In genomic region chr1:62713021-62713676, GRCm38 (mm10) we compare ENCODE assay signal across 28 mouse cellular contexts. TPM values are rescaled to one million over a fixed set of nuclear protein-coding genes. Genes with fewer than 3 reads are reported as not detected.
A peak's percentile ranks its signal among the peaks of the same experiment; 100 is the strongest.
DNase-seq lines count a peak whose midpoint lies in the region; ATAC-seq and TF ChIP-seq lines count a peak whose summit lies in the region.
"Had no signal": no experiment of that assay in that cellular context is flagged by ENCODE, and none has a peak within 500 bp of the region (broad histone marks: within the 10 kb centered on the region; RNA-seq: fewer than 3 reads in every experiment).

No protein-coding gene starts in this region.

- TF ChIP-seq POLR2A in myocyte (IDR thresholded peaks at IDR 0.05; ENCODE audit: insufficient read length, low read depth) = no peak

- H3K27me3 ChIP-seq in neural tube, embryonic 12.5 days (replicated peaks) = peaks cover 2% of the 10 kb centered on the region
- no peaks in the 10 kb centered on the region for H3K27me3 ChIP-seq in myocyte (ENCODE audit: control insufficient read depth, insufficient read depth, insufficient read length)
- no peaks in the 10 kb centered on the region; the same call in 1 of the 2 replicates for H3K27me3 ChIP-seq in midbrain, embryonic 16.5 days (ENCODE audit: control insufficient read depth, insufficient read depth, low read depth, low read length)

- TF ChIP-seq CTCF in gastrocnemius, adult 2 months (IDR thresholded peaks at IDR 0.05) = no peak

- ATAC-seq in neural tube, embryonic 12.5 days (ENCODE audit: low FRiP score, low read depth) = no peak
- ATAC-seq in midbrain, embryonic 16.5 days = no peak
- ATAC-seq: intestine, embryonic 16.5 days; liver, embryonic 12.5 days had no signal

- H3K79me2 ChIP-seq in myocyte (ENCODE audit: control insufficient read depth, insufficient read depth) = peaks cover 60% of the 10 kb centered on the region

- H3K9me3 ChIP-seq in neural tube, embryonic 12.5 days = no peaks in the 10 kb centered on the region
- no peaks in the 10 kb centered on the region for H3K9me3 ChIP-seq in midbrain, embryonic 16.5 days (replicated peaks; ENCODE audit: control insufficient read depth, low read length, poor library complexity, severe bottlenecking)
- H3K9me3 ChIP-seq: embryonic facial prominence, embryonic 12.5 days; heart, embryonic 13.5 days; limb, embryonic 13.5 days; liver, embryonic 12.5 days had no signal

- H3K36me3 ChIP-seq in neural tube, embryonic 12.5 days = no peaks in the 10 kb centered on the region
- H3K36me3 ChIP-seq in myocyte (ENCODE audit: control insufficient read depth, insufficient read depth) = no peaks in the 10 kb centered on the region
- no peaks in the 10 kb centered on the region for H3K36me3 ChIP-seq in midbrain, embryonic 16.5 days (ENCODE audit: control insufficient read depth, insufficient read depth, low read length)
- H3K36me3 ChIP-seq: embryonic facial prominence, embryonic 12.5 days; heart, embryonic 13.5 days; limb, embryonic 13.5 days; liver, embryonic 12.5 days had no signal

- no peak overlapping the region for H3K9ac ChIP-seq in neural tube, embryonic 12.5 days
- no peak overlapping the region for H3K9ac ChIP-seq in midbrain, embryonic 16.5 days (ENCODE audit: low read depth, low read length)
- H3K9ac ChIP-seq: embryonic facial prominence, embryonic 12.5 days; heart, embryonic 13.5 days; limb, embryonic 13.5 days; liver, embryonic 12.5 days had no signal

- DNase-seq in gastrocnemius, adult 2 months = no peak
- DNase-seq in gastrocnemius, postnatal 25 days = no peak
- no peak for DNase-seq in neural tube, embryonic 10.5 days (ENCODE audit: extremely low spot score, low spot score)
- no peak for DNase-seq in lung, postnatal 36 days
- no peak for DNase-seq in spleen, postnatal 14 days (ENCODE audit: low spot score in 2 of 2)
- DNase-seq: adrenal gland, postnatal 25 days; B cell, adult 2 months; cerebellum, adult 11 months; cerebellum, postnatal 14 days; gastrocnemius, postnatal 10 days; heart, adult 2 months; heart, postnatal 14 days; kidney, adult 9 months; kidney, postnatal 25 days; lung, adult 18-20 months; lung, postnatal 10 days; spleen, adult 18-20 months; thymus, postnatal 36 days had no signal

- peak overlapping the region; percentile 7; the same call in 1 of the 2 replicates for H3K4me2 ChIP-seq in neural tube, embryonic 12.5 days (replicated peaks)
- H3K4me2 ChIP-seq in myocyte (ENCODE audit: low read depth) = peak overlapping the region; percentile 74
- H3K4me2 ChIP-seq in midbrain, embryonic 16.5 days (ENCODE audit: low read length) = no peak overlapping the region
- H3K4me2 ChIP-seq: embryonic facial prominence, embryonic 12.5 days; heart, embryonic 13.5 days; limb, embryonic 13.5 days; liver, embryonic 12.5 days; midbrain, embryonic 11.5 days had no signal

- no peak overlapping the region for H3K4me3 ChIP-seq in gastrocnemius, adult 2 months
- H3K4me3 ChIP-seq in neural tube, embryonic 12.5 days = no peak overlapping the region
- no peak overlapping the region for H3K4me3 ChIP-seq in myocyte
- no peak overlapping the region for H3K4me3 ChIP-seq in midbrain, embryonic 16.5 days (ENCODE audit: low read depth, low read length)
- H3K4me3 ChIP-seq: embryonic facial prominence, embryonic 12.5 days; heart, adult 2 months; heart, embryonic 13.5 days; limb, embryonic 13.5 days; liver, embryonic 12.5 days had no signal

- peak overlapping the region; percentile 21 for H3K27ac ChIP-seq in gastrocnemius, adult 2 months
- no peak overlapping the region for H3K27ac ChIP-seq in neural tube, embryonic 12.5 days
- no peak overlapping the region for H3K27ac ChIP-seq in midbrain, embryonic 16.5 days (ENCODE audit: low read length)
- H3K27ac ChIP-seq: embryonic facial prominence, embryonic 12.5 days; heart, adult 2 months; heart, embryonic 13.5 days; limb, embryonic 13.5 days; liver, embryonic 12.5 days had no signal

- 74% methylated on average over 17 of the region's 17 CpGs for WGBS in neural tube, embryonic 12.5 days
- WGBS in midbrain, embryonic 16.5 days = 78% methylated on average over 17 of the region's 17 CpGs

- no peak overlapping the region for H3ac ChIP-seq in myocyte (ENCODE audit: control insufficient read depth, insufficient read length)

- intact Hi-C loops in gastrocnemius, adult 2 months (cut with DNase I) = no loop called here

- H3K4me1 ChIP-seq in neural tube, embryonic 12.5 days = peaks cover 47% of the 10 kb centered on the region
- peaks cover 31% of the 10 kb centered on the region for H3K4me1 ChIP-seq in midbrain, embryonic 16.5 days (ENCODE audit: control insufficient read depth, insufficient read depth, low read length)
- H3K4me1 ChIP-seq: liver, embryonic 12.5 days had no signal

TF ChIP-seq in myocyte, 11 proteins besides CTCF, POLR2A, EP300 and RAD21:
- TF ChIP-seq USF1 (IDR thresholded peaks at IDR 0.05; ENCODE audit: low read depth) (peak; percentile 74), POLR2AphosphoS2 (IDR thresholded peaks at IDR 0.05; ENCODE audit: insufficient read length, low read depth) (no peak), MYOD1 (IDR thresholded peaks at IDR 0.05; ENCODE audit: control insufficient read depth in 1 of 3, insufficient read length in 2 of 3, low read depth in 2 of 3) (no peak), CEBPB (IDR thresholded peaks at IDR 0.05; ENCODE audit: insufficient read depth, poor library complexity, severe bottlenecking) (0 out of 2 replicates have a peak, but pooled peaks have one; percentile 15)

RNA-seq across cellular contexts. Expression of gene Nrp2, which starts 10.1 kb away (rescaled TPM):
- total RNA-seq in gastrocnemius, adult 2 months (2021) = 1 to 10 TPM; 2.9 to 6.8 TPM
- total RNA-seq in gastrocnemius, postnatal 25 days (2021) = 1 to 10 TPM; 4.5 to 6.0 TPM
- polyA plus RNA-seq in neural tube, embryonic 12.5 days (2016; fragmentation: Nextera tagmentation; extraction: Ambion mirVana) = 44.0 and 44.6 TPM in 2 replicates
- 18.3 TPM for polyA plus RNA-seq in myocyte (2012; fragmentation: generic; extraction: Trizol)
- 23.4 and 33.3 TPM in 2 replicates for polyA plus RNA-seq in midbrain, embryonic 16.5 days (2015; fragmentation: Nextera tagmentation; extraction: Ambion mirVana)
- total RNA-seq: MEL had no signal
